Mouse (Mus musculus): ENCODE measurements around the gene Arl4a.

Arl4a gene

DNA sequence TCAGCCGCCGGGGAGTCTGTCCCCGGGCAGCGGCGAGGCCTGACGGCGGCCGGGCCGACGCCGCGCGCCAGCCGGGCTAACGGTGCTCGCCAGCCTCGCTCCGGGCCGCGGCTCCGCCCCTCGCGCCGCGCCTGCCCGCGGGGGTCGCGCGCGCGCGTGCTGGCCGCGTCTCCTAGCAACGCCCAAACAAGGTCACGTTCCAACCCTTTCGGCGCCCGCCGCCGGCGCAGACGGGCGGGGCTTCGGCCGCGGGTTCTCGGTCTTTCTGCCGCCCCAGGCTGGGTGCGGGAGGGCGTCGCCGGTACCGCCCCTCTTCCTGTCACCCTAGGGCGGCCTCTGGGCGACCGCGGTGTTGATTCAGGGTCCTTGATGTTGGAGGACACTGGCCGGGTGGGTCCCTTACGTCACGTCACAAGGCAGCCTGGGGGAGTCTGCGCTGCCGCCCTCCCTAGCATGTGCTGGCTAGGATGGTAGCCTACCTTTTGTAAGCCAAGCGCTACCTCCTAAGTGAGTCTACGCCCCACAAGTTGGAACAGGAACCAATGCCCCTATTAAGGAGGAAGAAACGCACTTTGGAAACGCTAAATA, at the start of gene Arl4a:
Arl4a (minus strand) TSS at position 150 of the 588 bp plus-strand sequence.
- DNase-seq (ENCODE audit: low read depth in 1 of 2, low spot score in 2 of 2), result peak; percentile 61 to 78

DNA sequence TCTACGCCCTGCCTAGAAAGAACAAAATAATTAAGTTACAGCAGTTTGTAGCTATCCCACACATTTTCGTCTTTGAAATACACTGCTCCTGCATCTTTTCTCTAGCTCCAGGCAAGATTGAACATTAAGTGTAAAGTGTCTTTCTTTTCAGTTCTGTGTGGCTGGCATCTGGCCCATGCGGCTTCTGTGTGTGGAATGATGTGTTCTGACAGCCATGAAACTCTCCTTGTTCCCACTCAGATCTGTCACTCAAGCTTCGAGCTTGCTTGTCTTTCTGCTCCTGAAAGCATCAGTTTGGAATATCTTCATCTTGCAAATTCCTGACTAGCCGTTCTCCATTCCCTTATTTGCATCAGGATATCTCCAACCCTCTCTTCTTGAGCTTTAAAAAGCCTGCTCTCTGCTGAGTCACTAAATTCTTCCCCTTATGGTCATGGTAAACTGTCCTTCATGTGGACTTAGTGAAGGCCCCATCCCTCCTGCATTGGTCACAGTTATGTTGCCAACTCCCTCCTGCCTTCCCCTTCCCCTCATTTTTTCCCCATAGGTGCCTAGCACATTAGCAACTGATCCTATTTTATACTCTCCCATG, 48.0 kb upstream of the Arl4a start:
- DNase-seq (ENCODE audit: low read depth in 1 of 2, low spot score in 2 of 2), result no peak

GRCm38 (mm10) chr12:40082453-40083238, 44.8 kb upstream of the Arl4a start:
- DNase-seq (ENCODE audit: low read depth in 1 of 2, low spot score in 2 of 2), result no peak

DNA sequence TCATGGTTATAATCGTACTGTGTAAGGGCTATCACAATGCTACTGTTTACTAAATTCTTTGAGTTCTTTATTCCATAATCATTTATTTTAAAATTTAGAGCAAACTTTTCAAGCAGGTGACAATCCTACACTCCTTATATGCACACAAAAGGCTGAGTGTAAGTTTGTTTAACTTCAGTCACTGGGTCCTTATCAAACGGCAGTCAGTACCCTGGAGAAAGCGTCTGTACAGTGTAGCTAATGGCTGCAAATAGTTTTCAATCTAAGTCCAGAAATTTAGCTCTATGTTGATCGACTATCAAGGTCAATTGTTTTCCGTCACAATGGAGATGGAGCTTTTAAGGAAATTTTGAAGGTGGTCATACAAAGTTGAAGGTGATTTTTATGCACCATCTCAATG, 44.2 kb upstream of the Arl4a start:
- no peak for DNase-seq (ENCODE audit: low read depth in 1 of 2, low spot score in 2 of 2)

- no peak for DNase-seq (ENCODE audit: low read depth in 1 of 2, low spot score in 2 of 2)
Observed at GRCm38 (mm10) chr12:40073660-40074059, 35.8 kb upstream of the Arl4a start.

GRCm38 (mm10) chr12:40047024-40047423, 9.2 kb upstream of the Arl4a start:
- DNase-seq (ENCODE audit: low read depth in 1 of 2, low spot score in 2 of 2), result no peak

DNA sequence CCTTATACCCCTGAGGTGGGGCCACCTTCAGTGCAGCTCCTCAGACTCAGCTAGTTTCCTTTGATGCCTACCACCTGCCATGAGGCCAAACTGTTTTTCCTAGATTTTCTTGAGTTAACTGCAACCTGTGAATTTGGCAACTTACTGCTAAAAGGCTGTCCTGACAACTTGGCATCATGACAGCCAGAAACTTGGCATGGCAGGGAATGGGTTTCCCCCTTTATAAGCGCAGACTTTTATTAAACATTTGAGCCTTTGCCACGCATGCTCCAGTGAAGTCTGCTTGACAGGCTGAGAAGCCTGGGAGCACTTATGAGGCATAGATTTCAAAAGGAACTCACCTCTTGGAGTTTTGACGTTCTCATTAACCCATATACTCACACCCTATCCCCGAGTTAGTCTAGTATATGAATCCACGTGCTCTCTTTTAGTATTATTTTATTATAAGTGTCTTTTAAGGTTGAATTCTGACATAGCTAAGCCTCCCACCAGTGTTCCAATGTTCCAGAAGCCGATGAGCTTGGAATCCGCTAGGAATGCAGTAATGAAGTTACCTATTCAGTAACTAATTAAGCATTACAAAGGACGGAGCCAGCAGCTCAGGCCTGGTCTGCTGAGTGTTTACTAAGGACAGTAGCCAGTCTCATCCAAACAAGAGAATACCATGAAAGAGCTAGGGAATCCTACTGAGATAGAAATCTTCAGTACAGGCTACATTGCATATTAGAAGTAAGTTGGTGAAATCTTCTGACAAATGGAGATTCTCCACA, 6.2 kb upstream of the Arl4a start:
- no peak for DNase-seq (ENCODE audit: low read depth in 1 of 2, low spot score in 2 of 2)

DNA sequence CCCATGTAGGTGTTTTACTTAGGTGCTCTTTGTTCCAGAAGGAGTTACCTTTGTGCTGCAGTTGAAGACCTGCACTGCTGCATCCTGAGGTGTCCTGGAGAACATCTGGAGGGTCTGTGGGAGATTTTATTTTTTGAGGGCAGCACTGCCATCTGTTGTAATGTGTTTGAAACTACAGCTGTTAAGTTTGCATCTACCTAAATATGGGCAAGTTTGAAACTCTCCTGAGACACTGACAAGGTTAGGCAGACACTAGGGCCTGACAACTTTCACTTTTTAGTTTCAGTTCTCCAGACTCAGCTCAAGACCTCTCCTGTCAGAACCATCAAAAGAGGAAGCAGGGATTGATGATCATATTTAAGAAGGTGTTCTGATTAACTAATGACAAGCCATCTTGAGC, 2.2 kb upstream of the Arl4a start:
- no peak for DNase-seq (ENCODE audit: low read depth in 1 of 2, low spot score in 2 of 2)

DNA sequence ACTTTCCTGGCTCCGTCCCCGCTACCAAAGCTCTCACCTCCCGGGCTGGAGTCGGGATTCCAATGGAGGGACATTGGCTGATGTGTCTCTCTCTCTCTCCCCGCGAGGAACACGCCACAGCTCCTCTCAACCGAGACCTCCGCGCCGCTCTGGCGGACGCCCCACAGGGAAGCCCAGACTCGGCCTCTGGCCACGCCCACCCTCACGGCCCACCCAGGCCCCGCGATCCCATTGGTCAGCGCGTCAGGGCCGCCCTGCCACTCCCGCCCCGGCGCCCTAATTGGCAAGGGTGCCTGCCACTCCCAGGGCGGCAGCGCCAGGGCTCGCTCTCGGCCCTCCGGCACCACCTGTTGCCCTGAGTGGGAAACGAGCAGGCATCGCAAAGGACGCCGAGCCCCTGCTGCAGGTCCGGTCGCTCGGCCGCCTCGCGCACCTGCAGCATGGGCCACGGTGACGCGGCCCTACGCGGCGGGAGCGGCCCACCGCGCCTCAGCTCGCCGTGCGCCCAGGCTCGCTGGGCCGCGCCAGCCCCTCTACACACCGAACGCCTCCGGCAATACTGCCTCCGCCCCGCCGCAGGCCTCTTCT, 505 bp downstream of the Arl4a start:
- DNase-seq (ENCODE audit: low read depth in 1 of 2, low spot score in 2 of 2), result peak; percentile 86 to 91

DNA sequence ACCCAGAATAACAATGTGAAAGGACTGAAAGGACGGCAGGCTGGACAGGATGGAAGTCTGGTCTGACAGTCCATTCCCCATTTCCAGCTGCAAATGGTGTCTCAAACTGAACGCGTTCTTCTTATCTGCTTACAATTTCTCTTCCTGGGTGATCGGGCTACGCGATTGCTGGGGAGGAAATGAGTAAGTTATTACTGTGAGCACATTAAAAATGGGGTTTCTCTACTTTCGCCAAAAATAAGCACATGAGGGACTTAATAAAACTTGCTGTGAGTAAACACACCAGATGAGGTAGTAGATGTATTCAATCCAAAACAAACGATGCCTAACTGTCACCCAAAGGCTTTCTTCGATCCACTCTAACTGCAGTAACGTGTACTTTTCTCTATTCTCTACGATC, 1.2 kb downstream of the Arl4a start:
- no peak for DNase-seq (ENCODE audit: low read depth in 1 of 2, low spot score in 2 of 2)

GRCm38 (mm10) chr12:40035506-40035905, 2.3 kb downstream of the Arl4a start:
- no peak for DNase-seq (ENCODE audit: low read depth in 1 of 2, low spot score in 2 of 2)

DNA sequence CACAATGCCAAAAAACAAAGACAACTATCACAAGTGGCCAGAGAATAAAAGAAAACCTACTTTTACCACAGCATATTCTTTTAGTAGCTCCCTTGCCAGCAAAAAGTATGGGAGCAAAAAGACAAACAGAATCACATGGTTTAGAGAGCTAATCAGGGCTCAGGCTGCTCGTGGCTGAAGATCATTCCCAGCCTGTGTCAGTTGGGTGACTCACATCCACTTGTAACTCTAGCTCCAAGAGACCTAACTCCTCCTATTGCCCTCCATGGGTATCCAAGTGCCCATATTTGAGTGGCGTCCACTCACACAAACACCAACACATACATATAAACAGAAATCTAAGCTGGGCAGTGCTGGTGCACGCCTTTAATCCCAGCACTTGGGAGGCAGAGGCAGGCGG, 8.6 kb downstream of the Arl4a start:
- DNase-seq (ENCODE audit: low read depth in 1 of 2, low spot score in 2 of 2), result no peak

- no peak for DNase-seq (ENCODE audit: low read depth in 1 of 2, low spot score in 2 of 2)
Observed at GRCm38 (mm10) chr12:40027846-40028245, 10.0 kb downstream of the Arl4a start.

- DNase-seq (ENCODE audit: low read depth in 1 of 2, low spot score in 2 of 2), result no peak
Observed at GRCm38 (mm10) chr12:40027444-40027843, 10.4 kb downstream of the Arl4a start.

DNA sequence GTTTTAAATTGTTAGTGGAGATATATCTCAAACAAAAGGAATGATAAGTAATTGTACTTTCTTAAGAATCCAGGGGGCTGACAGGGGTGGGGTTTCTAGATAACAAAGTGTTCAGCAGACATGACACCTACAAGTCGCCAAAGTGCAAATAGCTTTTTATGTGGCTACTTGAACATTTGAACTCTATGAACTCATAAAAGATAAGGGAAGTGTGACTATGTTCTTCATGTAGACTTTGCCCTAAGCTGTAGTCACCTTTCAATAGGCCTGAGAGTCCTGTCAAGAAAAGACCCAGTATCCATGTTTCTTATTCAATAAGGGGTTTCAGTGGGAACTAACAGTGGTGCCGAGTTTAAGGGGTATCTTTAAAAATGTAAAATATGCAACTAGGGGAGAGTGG, 13.9 kb downstream of the Arl4a start:
- no peak for DNase-seq (ENCODE audit: low read depth in 1 of 2, low spot score in 2 of 2)

DNA sequence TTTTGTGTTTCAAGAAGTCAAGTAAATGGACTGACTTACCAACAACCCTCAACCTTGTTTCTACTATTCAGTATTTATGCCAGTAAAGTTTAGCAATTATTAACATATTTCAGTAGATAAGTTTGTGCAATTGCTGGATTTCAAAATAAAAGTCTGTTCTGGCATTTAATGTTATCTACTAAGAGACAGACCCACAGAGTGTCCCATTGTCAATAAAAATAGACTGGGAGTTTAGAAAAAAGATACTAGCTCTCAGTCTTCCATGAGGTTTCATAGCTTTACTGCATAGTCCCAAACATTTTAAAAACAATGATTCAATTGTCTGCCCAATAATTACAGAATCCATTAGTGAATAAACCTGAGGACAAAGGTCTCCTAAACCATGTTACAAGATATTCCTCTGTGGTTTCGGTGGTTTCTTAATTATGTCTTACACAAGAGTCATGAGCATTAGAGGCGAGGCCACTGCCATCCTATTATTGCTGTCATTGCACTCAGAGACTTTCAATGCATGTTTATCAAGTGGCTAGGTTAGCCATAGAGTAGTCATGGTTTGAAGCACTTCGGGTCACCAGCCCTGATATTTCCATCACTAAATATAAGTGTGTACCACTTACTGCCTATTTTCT, 14.7 kb downstream of the Arl4a start:
- no peak for DNase-seq (ENCODE audit: low read depth in 1 of 2, low spot score in 2 of 2)

GRCm38 (mm10) chr12:40022344-40022743, 15.5 kb downstream of the Arl4a start:
- no peak for DNase-seq (ENCODE audit: low read depth in 1 of 2, low spot score in 2 of 2)

- DNase-seq (ENCODE audit: low read depth in 1 of 2, low spot score in 2 of 2), result no peak
Observed at GRCm38 (mm10) chr12:40017955-40018505, 19.8 kb downstream of the Arl4a start.

GRCm38 (mm10) chr12:40016648-40017460, 21.0 kb downstream of the Arl4a start:
- DNase-seq (ENCODE audit: low read depth in 1 of 2, low spot score in 2 of 2), result peak in 1 of 2 experiments; percentile 6

GRCm38 (mm10) chr12:40016068-40016467, 21.8 kb downstream of the Arl4a start:
- no peak for DNase-seq (ENCODE audit: low read depth in 1 of 2, low spot score in 2 of 2)

Data from monocyte, adult 2 months (primary cell).